Mouse (Mus musculus) heart, embryonic 13.5 days (tissue): ENCODE data around the gene Tmem223. TPM values are rescaled to one million over a fixed set of nuclear protein-coding genes. Genes with fewer than 3 reads are reported as not detected.

Source experiments
- ATAC-seq: fragments of 200-750 bp; cut with Nextera tagmentation; 2 replicates; pipeline ENCODE4 v1.8.0; 2017; ENCODE audit warnings: moderate TSS enrichment; ENCODE audit not compliant: insufficient number of reproducible peaks, low FRiP score, low TSS enrichment; ENCODE audit errors: extremely low read depth
- H3K27ac ChIP-seq: fragments of 300-500 bp; sonication (generic); replicated peaks from 2 replicates; pipeline ENCODE4 v1.5.1; 2015; ENCODE audit warnings: moderate library complexity, mild to moderate bottlenecking, inconsistent platforms
- H3K27me3 ChIP-seq: fragments of 300-500 bp; sonication (generic); replicated peaks from 2 replicates; pipeline ENCODE4 v1.6.1; 2015; ENCODE audit warnings: mild to moderate bottlenecking, inconsistent platforms
- H3K36me3 ChIP-seq: fragments of 300-500 bp; sonication (generic); 2 replicates; pipeline ENCODE4 v1.6.1; 2015; ENCODE audit warnings: mild to moderate bottlenecking, inconsistent platforms
- H3K4me1 ChIP-seq: fragments of 300-500 bp; sonication (generic); 2 replicates; pipeline ENCODE4 v1.6.1; 2015; ENCODE audit warnings: inconsistent platforms
- H3K4me2 ChIP-seq: fragments of 300-500 bp; sonication (generic); 2 replicates; pipeline ENCODE4 v1.6.1; 2015; ENCODE audit warnings: inconsistent platforms, mild to moderate bottlenecking, moderate library complexity
- H3K4me3 ChIP-seq: fragments of 300-500 bp; sonication (generic); 2 replicates; pipeline ENCODE4 v1.5.1; 2015; ENCODE audit warnings: moderate library complexity, mild to moderate bottlenecking, inconsistent platforms
- H3K9ac ChIP-seq: fragments of 300-500 bp; sonication (generic); 2 replicates; pipeline ENCODE4 v1.6.1; 2015; ENCODE audit warnings: inconsistent platforms, mild to moderate bottlenecking, moderate library complexity
- H3K9me3 ChIP-seq: fragments of 300-500 bp; sonication (generic); 2 replicates; pipeline ENCODE4 v1.6.1; 2016; ENCODE audit warnings: inconsistent platforms
- WGBS: fragments of 180-500 bp; shearing (Covaris S2); methylation state at CpG from one replicate; pipeline ENCODE4 v1.1.7; 2015; ENCODE audit warnings: mixed read lengths; 5-methylcytosine and 5-hydroxymethylcytosine counted together
- microRNA-seq: library from miRNA; unstranded; fragments of <30 nt; microRNA quantifications from one replicate; pipeline ENCODE4, GENCODE M21; 2016
- polyA plus RNA-seq: library from polyadenylated mRNA; unstranded; fragments of >200 nt; fragmentation: Nextera tagmentation; extraction: Ambion mirVana; gene quantifications from 2 replicates; pipeline ENCODE4 v1.2.1, GENCODE M21; 2015

The Tmem223 gene
- polyA plus RNA-seq, 1 experiment from 2014 or later: 154 TPM

DNA sequence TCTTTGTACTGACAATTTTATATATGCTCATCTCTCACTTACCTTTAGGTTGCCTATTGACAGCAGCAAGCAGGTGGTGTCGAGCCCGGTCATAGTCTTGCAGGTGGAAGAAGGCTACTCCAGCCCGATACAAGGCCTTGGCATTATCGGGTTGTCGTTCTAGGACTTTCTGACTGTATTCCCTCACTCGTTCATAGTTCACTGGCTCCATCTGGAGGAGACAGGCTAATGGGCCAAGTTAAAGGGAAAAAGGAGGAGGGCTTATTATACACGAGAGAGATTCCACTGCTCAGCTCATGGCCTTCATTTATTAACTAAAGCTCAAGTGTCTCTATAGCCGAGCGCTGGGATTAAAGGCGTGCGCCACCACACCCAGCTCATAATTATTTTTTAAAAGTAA is 45.0 kb downstream of the Tmem223 start:
- Histone ChIP-seq H3K27me3 (no peaks in the 10 kb centered on the region), H3K9ac (peak overlapping the region; percentile 61), H3K36me3 (peaks cover 60% of the 10 kb centered on the region), H3K4me3 (no peak overlapping the region), H3K9me3 (no peaks in the 10 kb centered on the region), H3K27ac (no peak overlapping the region), H3K4me1 (peaks cover 23% of the 10 kb centered on the region), H3K4me2 (no peak overlapping the region)
- no peak for ATAC-seq
- WGBS: 83% methylated on average over 11 of the region's 11 CpGs

DNA sequence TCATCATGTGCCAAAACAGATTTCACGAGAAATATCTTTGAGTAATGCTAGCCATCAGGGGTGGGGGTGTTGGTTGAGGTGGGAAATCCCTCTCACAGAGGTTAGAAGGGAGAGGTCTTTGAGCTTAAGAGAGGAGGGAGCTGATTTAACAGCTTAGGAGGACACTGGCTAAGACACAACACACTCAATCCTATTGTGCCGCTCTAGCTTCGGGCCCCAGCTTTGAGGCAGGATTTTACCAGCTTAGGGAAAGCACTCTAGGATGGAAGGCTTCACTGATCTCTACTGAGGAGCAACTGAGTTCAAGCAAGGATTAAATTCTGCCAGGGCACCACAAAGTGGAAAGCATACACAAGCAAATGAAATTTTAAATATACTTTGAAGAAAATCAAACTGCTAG is 46.2 kb downstream of the Tmem223 start:
- Histone ChIP-seq H3K27ac (no peak overlapping the region), H3K4me2 (peak overlapping the region; percentile 88), H3K4me3 (peak overlapping the region; percentile 99; the same call in 1 of the 2 replicates), H3K27me3 (no peaks in the 10 kb centered on the region), H3K4me1 (peaks cover 28% of the 10 kb centered on the region), H3K9me3 (no peaks in the 10 kb centered on the region), H3K9ac (peak overlapping the region; percentile 69), H3K36me3 (peaks cover 52% of the 10 kb centered on the region)
- ATAC-seq: no peak
- WGBS: 82% methylated on average over 3 of the region's 3 CpGs

DNA sequence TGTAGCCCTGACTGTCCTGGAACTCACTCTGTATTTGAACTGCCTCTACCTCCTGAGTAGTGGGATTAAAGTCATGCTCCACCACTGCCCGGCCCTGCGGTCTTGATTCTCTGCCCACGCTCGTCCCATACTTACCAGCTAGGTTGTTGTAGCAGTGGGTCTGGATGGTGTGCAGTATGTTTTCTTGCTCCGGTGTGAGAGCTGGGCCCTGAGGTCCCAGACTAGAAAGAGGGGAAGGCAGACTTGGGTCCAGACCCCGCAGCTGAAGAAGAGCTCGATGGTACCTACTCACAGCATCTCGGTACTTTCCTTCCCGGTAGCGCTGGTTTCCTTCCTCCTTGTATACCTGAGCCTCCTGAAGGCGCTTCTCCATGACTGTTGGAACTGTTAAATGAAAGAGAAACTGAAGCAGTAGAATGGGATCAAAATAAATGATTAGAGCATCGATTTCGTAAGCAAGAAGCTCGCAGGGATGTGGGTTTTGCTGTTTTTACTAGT is 47.6 kb downstream of the Tmem223 start:
- Histone ChIP-seq H3K36me3 (peaks cover 47% of the 10 kb centered on the region), H3K9me3 (no peaks in the 10 kb centered on the region), H3K27ac (peak overlapping the region; percentile 99), H3K9ac (peak overlapping the region; percentile 89), H3K4me3 (peak overlapping the region; percentile 99), H3K4me1 (peaks cover 41% of the 10 kb centered on the region), H3K27me3 (no peaks in the 10 kb centered on the region), H3K4me2 (peak overlapping the region; percentile 88)
- ATAC-seq: no peak
- WGBS: 19% methylated on average over 14 of the region's 14 CpGs

DNA sequence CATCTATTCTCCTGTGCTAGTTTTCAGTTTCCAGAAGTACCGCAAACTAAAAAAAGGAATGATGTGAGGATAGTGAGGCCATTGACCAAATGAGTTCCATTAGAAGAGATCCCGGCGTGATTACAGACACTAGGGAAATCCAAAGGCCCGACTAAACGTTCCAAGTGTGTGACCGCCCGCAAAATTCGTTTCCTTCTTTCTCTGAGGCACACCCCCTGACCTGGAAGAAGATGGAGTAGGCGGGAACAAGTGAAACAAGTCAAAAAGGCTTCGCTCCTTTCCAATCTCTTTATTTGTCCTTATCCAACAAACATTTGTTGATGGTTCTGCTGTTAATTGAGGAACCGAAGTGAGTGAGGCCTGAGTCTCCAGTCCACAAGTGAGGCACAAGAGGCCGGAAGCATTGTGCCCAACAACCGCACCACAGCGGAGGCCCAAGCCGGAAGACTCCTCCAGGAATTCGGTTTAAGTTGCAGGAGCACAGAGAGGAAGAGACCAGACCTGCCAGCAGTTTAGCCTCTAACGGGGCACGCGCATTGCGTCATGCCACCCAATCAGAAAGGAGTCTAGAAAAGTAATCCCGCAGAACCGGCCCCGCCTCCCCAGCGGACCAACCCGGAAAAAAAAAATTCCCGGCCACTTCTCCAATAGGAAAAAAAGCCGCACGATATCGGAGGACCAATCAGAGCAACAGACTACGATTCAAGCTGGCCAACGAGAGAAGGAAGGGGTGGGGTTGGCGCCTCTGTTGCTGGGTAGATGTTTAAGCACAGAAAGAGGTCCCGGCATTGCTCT is 48.2 kb downstream of the Tmem223 start, which contains the start of gene Ttc9c:
Gene Ttc9c, minus strand, starts transcription at position 533 of the 795 bp plus-strand sequence.
- WGBS: under 1% methylated on average over 33 of the region's 33 CpGs
- Histone ChIP-seq H3K27me3 (no peaks in the 10 kb centered on the region), H3K9ac (peak within 1 kb of the TSS; percentile 99), H3K4me2 (peak within 1 kb of the TSS; percentile 88), H3K9me3 (no peaks in the 10 kb centered on the region), H3K4me1 (peaks cover 42% of the 10 kb centered on the region), H3K36me3 (peaks cover 47% of the 10 kb centered on the region), H3K27ac (peak within 1 kb of the TSS; percentile 99), H3K4me3 (peak within 1 kb of the TSS; percentile 99)
- peak; percentile 75 for ATAC-seq

DNA sequence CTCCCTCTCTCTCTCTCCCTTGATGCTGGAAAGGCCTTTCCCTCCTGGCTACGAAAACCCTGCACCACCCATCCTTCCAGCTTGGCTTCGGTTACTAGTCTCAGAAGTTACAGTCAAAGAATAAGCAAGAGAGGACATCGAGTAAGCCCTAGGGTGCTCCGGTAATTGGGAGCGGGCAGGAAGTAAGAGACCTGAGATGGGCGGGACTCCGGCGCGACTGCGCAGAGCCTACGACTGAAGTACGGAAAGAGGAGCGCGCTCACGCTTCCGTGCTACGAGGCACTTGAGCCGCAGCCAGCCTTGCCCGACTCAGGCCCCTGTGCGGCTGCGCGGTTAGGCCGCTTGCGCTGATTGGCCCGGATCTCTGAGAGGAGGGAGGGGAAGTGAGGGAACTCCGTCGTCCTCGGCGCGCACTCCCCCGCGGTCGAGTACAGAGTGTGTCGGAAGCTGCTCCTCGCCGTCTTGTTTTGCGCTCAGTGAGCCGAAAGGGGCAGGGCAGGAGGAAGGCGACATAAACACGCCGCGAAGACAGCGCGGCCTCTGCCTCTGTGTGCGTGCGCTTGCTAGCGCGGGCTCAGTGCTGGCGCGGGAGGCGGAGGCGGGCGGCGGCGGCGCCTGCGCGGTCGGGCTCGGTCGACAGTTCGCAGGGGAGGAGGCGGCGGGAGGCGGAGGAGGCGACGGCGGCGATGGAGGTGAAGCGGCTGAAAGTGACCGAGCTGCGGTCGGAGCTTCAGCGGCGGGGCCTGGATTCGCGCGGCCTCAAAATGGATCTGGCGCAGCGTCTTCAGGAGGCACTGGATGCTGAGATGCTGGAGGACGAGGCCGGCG is 49.0 kb downstream of the Tmem223 start, which contains the start of gene Hnrnpul2:
Gene Hnrnpul2, plus strand, starts transcription at position 415 of the 828 bp plus-strand sequence.
- Histone ChIP-seq H3K4me2 (peak within 1 kb of the TSS; percentile 88), H3K27me3 (no peaks in the 10 kb centered on the region), H3K9me3 (no peaks in the 10 kb centered on the region), H3K9ac (peak within 1 kb of the TSS; percentile 99), H3K36me3 (peaks cover 48% of the 10 kb centered on the region), H3K4me3 (peak within 1 kb of the TSS; percentile 99), H3K4me1 (peaks cover 42% of the 10 kb centered on the region), H3K27ac (peak within 1 kb of the TSS; percentile 99)
- ATAC-seq: peak; percentile 91
- under 1% methylated on average over 81 of the region's 83 CpGs for WGBS

DNA sequence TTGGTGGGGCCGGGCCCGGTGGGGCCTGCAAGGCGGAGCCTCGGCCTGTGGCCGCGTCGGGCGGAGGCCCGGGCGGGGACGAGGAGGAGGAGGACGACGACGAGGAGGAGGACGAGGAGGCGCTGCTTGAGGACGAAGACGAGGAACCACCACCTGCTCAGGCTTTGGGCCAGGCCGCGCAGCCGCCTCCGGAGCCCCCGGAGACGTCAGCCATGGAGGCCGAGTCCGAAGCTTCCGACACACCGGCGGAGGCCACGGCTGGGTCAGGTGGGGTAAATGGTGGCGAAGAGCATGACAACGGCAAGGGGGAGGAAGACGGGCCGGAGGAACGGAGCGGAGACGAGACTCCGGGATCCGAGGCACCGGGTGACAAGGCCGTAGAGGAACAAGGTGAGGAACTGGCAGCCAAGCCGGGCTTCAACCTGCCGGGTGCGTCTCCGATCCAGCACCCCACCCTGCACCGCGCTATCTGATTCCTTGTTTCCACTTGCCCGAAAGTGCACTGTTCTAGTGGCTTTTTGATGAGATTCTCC is 49.7 kb downstream of the Tmem223 start:
- Histone ChIP-seq H3K27ac (peak overlapping the region; percentile 99), H3K27me3 (no peaks in the 10 kb centered on the region), H3K9me3 (no peaks in the 10 kb centered on the region), H3K36me3 (peaks cover 48% of the 10 kb centered on the region), H3K4me3 (peak overlapping the region; percentile 99), H3K4me2 (peak overlapping the region; percentile 88), H3K4me1 (peaks cover 42% of the 10 kb centered on the region), H3K9ac (peak overlapping the region; percentile 99)
- WGBS: under 1% methylated on average over 48 of the region's 48 CpGs
- ATAC-seq: peak; percentile 40

DNA sequence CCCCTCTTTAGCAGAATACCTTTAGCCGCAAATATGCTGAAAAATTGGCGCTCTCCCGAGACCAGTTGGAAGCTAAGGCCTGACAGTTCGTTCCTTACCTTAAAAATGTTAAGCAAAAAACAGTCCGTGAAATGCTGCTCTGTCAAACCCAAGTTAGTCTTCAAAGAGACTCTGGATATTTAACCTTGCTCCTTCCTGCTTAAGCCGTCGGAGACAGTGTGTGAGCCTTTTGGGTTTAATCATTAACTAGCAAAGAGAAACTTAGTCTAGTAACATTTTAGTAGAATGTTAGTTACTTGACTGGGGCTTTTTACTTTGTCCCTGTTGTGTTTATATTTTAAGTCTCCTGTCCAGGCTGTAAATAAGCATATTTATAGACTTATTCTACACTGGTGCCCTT is 50.4 kb downstream of the Tmem223 start:
- H3K4me3 ChIP-seq: peak overlapping the region; percentile 99
- H3K36me3 ChIP-seq: peaks cover 49% of the 10 kb centered on the region
- no peaks in the 10 kb centered on the region for H3K9me3 ChIP-seq
- peak overlapping the region; percentile 88 for H3K4me2 ChIP-seq
- peaks cover 39% of the 10 kb centered on the region for H3K4me1 ChIP-seq
- H3K27ac ChIP-seq: peak overlapping the region; percentile 99
- WGBS: 0% methylated on average over 7 of the region's 7 CpGs
- ATAC-seq: no peak
- no peaks in the 10 kb centered on the region for H3K27me3 ChIP-seq
- peak overlapping the region; percentile 99 for H3K9ac ChIP-seq

Small RNAs within 50 kb of the gene (microRNA-seq; reads per million reads assigned to microRNA genes)
- not detected for gene Mir6992

Other genes with a start within 250 kb of the Tmem223 start
- gene Slc22a8, start 179.7 kb upstream of the Tmem223 start, polyA plus RNA-seq: 0.04 and 0.06 TPM in 2 replicates
- not detected in 2 replicates for gene Slc22a6, start 153.0 kb upstream of the Tmem223 start, polyA plus RNA-seq
- 0.04 TPM in 1 of 2 replicates, not detected in the other for gene Chrm1, start 107.2 kb upstream of the Tmem223 start, polyA plus RNA-seq
- gene Slc3a2, start 47.6 kb upstream of the Tmem223 start, polyA plus RNA-seq: 72.8 and 74.8 TPM in 2 replicates
- gene Wdr74, start 35.2 kb upstream of the Tmem223 start, polyA plus RNA-seq: 54.1 and 60.0 TPM in 2 replicates
- gene 1700092M07Rik, start 30.3 kb upstream of the Tmem223 start, polyA plus RNA-seq: 1.3 and 1.4 TPM in 2 replicates
- 81.1 and 87.5 TPM in 2 replicates for gene Stx5a, start 29.6 kb upstream of the Tmem223 start, polyA plus RNA-seq
- gene Nxf1, start 13.9 kb upstream of the Tmem223 start, polyA plus RNA-seq: 123 and 124 TPM in 2 replicates
- gene Tmem179b, start 3.5 kb downstream of the Tmem223 start, polyA plus RNA-seq: 54.5 and 60.7 TPM in 2 replicates
- 18.2 and 19.6 TPM in 2 replicates for gene Taf6l, start 15.4 kb downstream of the Tmem223 start, polyA plus RNA-seq
- gene Polr2g, start 27.6 kb downstream of the Tmem223 start, polyA plus RNA-seq: 129 and 143 TPM in 2 replicates
- gene Zbtb3, start 31.6 kb downstream of the Tmem223 start, polyA plus RNA-seq: 3.7 and 3.9 TPM in 2 replicates
- 32.9 and 38.9 TPM in 2 replicates for gene Ttc9c, start 48.3 kb downstream of the Tmem223 start, polyA plus RNA-seq
- gene Hnrnpul2, start 49.0 kb downstream of the Tmem223 start, polyA plus RNA-seq: 2.9 TPM in 2 replicates
- not detected in 2 replicates for gene AC129217.1, start 58.8 kb downstream of the Tmem223 start, polyA plus RNA-seq
- gene Bscl2, start 66.5 kb downstream of the Tmem223 start, polyA plus RNA-seq: 44.6 and 45.3 TPM in 2 replicates
- 2.2 TPM in 2 replicates for gene Gng3, start 68.2 kb downstream of the Tmem223 start, polyA plus RNA-seq
- 0.79 and 0.88 TPM in 2 replicates for gene Lrrn4cl, start 79.8 kb downstream of the Tmem223 start, polyA plus RNA-seq
- gene Ubxn1, start 100.5 kb downstream of the Tmem223 start, polyA plus RNA-seq: 112 and 139 TPM in 2 replicates
- gene Uqcc3, start 109.9 kb downstream of the Tmem223 start, polyA plus RNA-seq: 56.6 and 62.6 TPM in 2 replicates
- gene Lbhd1, start 112.7 kb downstream of the Tmem223 start, polyA plus RNA-seq: 48.2 and 49.5 TPM in 2 replicates
- gene Gm49403, start 112.9 kb downstream of the Tmem223 start, polyA plus RNA-seq: not detected in 2 replicates
- gene 1810009A15Rik, start 117.9 kb downstream of the Tmem223 start, polyA plus RNA-seq: 61.9 and 71.3 TPM in 2 replicates
- gene Gm49416, start 117.9 kb downstream of the Tmem223 start, polyA plus RNA-seq: not detected in 2 replicates
- 23.9 and 25.5 TPM in 2 replicates for gene Ints5, start 122.0 kb downstream of the Tmem223 start, polyA plus RNA-seq
- gene Ganab, start 127.1 kb downstream of the Tmem223 start, polyA plus RNA-seq: 63.5 and 63.8 TPM in 2 replicates
- gene B3gat3, start 149.4 kb downstream of the Tmem223 start, polyA plus RNA-seq: 40.6 and 41.4 TPM in 2 replicates
- gene Rom1, start 158.4 kb downstream of the Tmem223 start, polyA plus RNA-seq: 2.4 and 2.7 TPM in 2 replicates
- 14.4 and 14.9 TPM in 2 replicates for gene Eml3, start 158.6 kb downstream of the Tmem223 start, polyA plus RNA-seq
- gene Mta2, start 170.9 kb downstream of the Tmem223 start, polyA plus RNA-seq: 83.6 and 88.0 TPM in 2 replicates
- 16.3 and 17.1 TPM in 2 replicates for gene Tut1, start 182.9 kb downstream of the Tmem223 start, polyA plus RNA-seq
- gene Eef1g, start 196.0 kb downstream of the Tmem223 start, polyA plus RNA-seq: 251 and 281 TPM in 2 replicates
- 22.8 TPM in 2 replicates for gene Ahnak, start 218.3 kb downstream of the Tmem223 start, polyA plus RNA-seq